Mouse (Mus musculus): ENCODE results near the gene Fanca.
A peak's percentile ranks its signal among the peaks of the same experiment; 100 is the strongest.
"Not testable (repeated sequence)": the region's sequence is repeated elsewhere in the genome, so short reads cannot be mapped to it uniquely, and the experiment has no call there.

Gene Fanca

GRCm38 (mm10) chr8:123271901-123272300, 46.5 kb downstream of the Fanca start:
- no peak for DNase-seq (ENCODE audit: low read depth, low spot score)

GRCm38 (mm10) chr8:123271147-123271546, 47.2 kb downstream of the Fanca start:
- no peak for DNase-seq (ENCODE audit: low read depth, low spot score)

GRCm38 (mm10) chr8:123267926-123268656, 50.3 kb downstream of the Fanca start:
- DNase-seq (ENCODE audit: low read depth, low spot score) = no peak

GRCm38 (mm10) chr8:123257593-123257992, 60.8 kb downstream of the Fanca start:
- DNase-seq (ENCODE audit: low read depth, low spot score) = not testable (repeated sequence)

- no peak for DNase-seq (ENCODE audit: low read depth, low spot score)
Observed at GRCm38 (mm10) chr8:123257114-123257513, 61.3 kb downstream of the Fanca start.

GRCm38 (mm10) chr8:123255170-123255569, 63.2 kb downstream of the Fanca start:
- DNase-seq (ENCODE audit: low read depth, low spot score) = no peak

GRCm38 (mm10) chr8:123254099-123254885, 64.1 kb downstream of the Fanca start, which contains the start of the genes Zfp276 and Vps9d1:
Gene Zfp276 (plus strand): TSS chr8:123254195.
Gene Vps9d1 (minus strand): TSS chr8:123254348.
- DNase-seq (ENCODE audit: low read depth, low spot score) = peak; percentile 90

- DNase-seq (ENCODE audit: low read depth, low spot score) = no peak
Observed at GRCm38 (mm10) chr8:123253451-123254098, 64.8 kb downstream of the Fanca start.

- peak; percentile 23 for DNase-seq (ENCODE audit: low read depth, low spot score)
Observed at GRCm38 (mm10) chr8:123252925-123253324, 65.5 kb downstream of the Fanca start.

GRCm38 (mm10) chr8:123250940-123251339, 67.4 kb downstream of the Fanca start:
- DNase-seq (ENCODE audit: low read depth, low spot score) = no peak

GRCm38 (mm10) chr8:123248596-123248995, 69.8 kb downstream of the Fanca start:
- DNase-seq (ENCODE audit: low read depth, low spot score) = no peak

- no peak for DNase-seq (ENCODE audit: low read depth, low spot score)
Observed at GRCm38 (mm10) chr8:123247748-123248147, 70.6 kb downstream of the Fanca start.

GRCm38 (mm10) chr8:123245543-123245942, 72.8 kb downstream of the Fanca start:
- DNase-seq (ENCODE audit: low read depth, low spot score) = no peak

GRCm38 (mm10) chr8:123244382-123244781, 74.0 kb downstream of the Fanca start:
- no peak for DNase-seq (ENCODE audit: low read depth, low spot score)

GRCm38 (mm10) chr8:123243053-123243452, 75.3 kb downstream of the Fanca start:
- no peak for DNase-seq (ENCODE audit: low read depth, low spot score)

- no peak for DNase-seq (ENCODE audit: low read depth, low spot score)
Observed at GRCm38 (mm10) chr8:123242107-123242923, 76.1 kb downstream of the Fanca start.

- DNase-seq (ENCODE audit: low read depth, low spot score) = no peak
Observed at GRCm38 (mm10) chr8:123239398-123239797, 79.0 kb downstream of the Fanca start.

- peak; percentile 95 for DNase-seq (ENCODE audit: low read depth, low spot score)
Observed at GRCm38 (mm10) chr8:123235520-123236497, 82.6 kb downstream of the Fanca start, which contains the start of gene Spata2l. Gene Spata2l (minus strand): TSS chr8:123236233.

GRCm38 (mm10) chr8:123234918-123235519, 83.4 kb downstream of the Fanca start:
- DNase-seq (ENCODE audit: low read depth, low spot score) = peak; percentile 44

GRCm38 (mm10) chr8:123233760-123234159, 84.6 kb downstream of the Fanca start:
- DNase-seq (ENCODE audit: low read depth, low spot score) = no peak

All from CD4-positive helper T cell, adult 2 months (primary cell).